Mouse (Mus musculus): ENCODE measurements around the gene Pkmyt1. TPM values are rescaled to one million over a fixed set of nuclear protein-coding genes. Genes with fewer than 3 reads are reported as not detected.
A peak's percentile ranks its signal among the peaks of the same experiment; 100 is the strongest.

The Pkmyt1 gene
- polyA plus RNA-seq, 1 experiment from 2014 or later = 28.8 TPM

- peak overlapping the region; percentile 98; the same call in 1 of the 2 replicates for H3K4me2 ChIP-seq
- no peak overlapping the region for H3K4me3 ChIP-seq (replicated peaks)
- H3K4me1 ChIP-seq (replicated peaks) = peaks cover 65% of the 10 kb centered on the region
- ATAC-seq (ENCODE audit: insufficient read depth) = no peak
- no peak overlapping the region for H3K9ac ChIP-seq
- 44% methylated on average over 38 of the region's 38 CpGs for WGBS (ENCODE audit: insufficient replicate concordance)
- H3K27me3 ChIP-seq = peaks cover 94% of the 10 kb centered on the region
- H3K27ac ChIP-seq (replicated peaks) = no peak overlapping the region
- no peaks in the 10 kb centered on the region for H3K9me3 ChIP-seq (replicated peaks)
- peaks cover 9% of the 10 kb centered on the region; the same call in 1 of the 2 replicates for H3K36me3 ChIP-seq (replicated peaks)
These were observed 15.4 kb downstream of the Pkmyt1 start for GRCm38 (mm10) chr17:23741359-23742209.

- Histone ChIP-seq H3K4me2 (peak overlapping the region; percentile 15), H3K4me1 (replicated peaks) (peaks cover 65% of the 10 kb centered on the region), H3K27me3 (peaks cover 100% of the 10 kb centered on the region), H3K27ac (replicated peaks) (no peak overlapping the region), H3K36me3 (replicated peaks) (peaks cover 2% of the 10 kb centered on the region; the same call in 1 of the 2 replicates), H3K4me3 (replicated peaks) (0 out of 2 replicates have a peak overlapping the region, but pooled peaks have one; percentile 7), H3K9ac (no peak overlapping the region), H3K9me3 (replicated peaks) (no peaks in the 10 kb centered on the region)
- no peak for ATAC-seq (ENCODE audit: insufficient read depth)
- WGBS (ENCODE audit: insufficient replicate concordance) = 9% methylated on average over 44 of the region's 44 CpGs
These were observed 16.2 kb downstream of the Pkmyt1 start for GRCm38 (mm10) chr17:23742210-23742793.

DNA sequence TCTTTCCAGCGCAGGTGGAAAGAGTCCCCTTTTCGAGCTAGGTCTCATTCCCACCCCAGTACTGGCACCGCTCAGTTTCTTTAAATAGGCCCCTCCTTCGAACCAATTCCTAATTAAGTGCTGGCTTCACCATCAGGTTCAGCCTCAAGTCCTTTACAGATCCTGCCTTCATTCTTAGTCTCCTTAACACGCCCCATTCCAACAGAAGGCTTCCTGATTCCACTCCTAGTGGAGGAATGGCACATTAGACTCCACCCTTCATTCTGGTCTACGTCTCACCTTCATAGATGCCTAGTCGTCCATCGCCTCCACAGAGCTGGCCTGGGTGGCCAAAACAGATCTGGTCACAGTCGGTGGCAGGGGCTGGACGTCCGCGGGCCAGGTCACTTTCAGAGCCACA lies 16.8 kb downstream of the Pkmyt1 start:
- Histone ChIP-seq H3K27ac (replicated peaks) (no peak overlapping the region), H3K36me3 (replicated peaks) (no peaks in the 10 kb centered on the region), H3K9me3 (replicated peaks) (no peaks in the 10 kb centered on the region), H3K4me2 (peak overlapping the region; percentile 15; the same call in 1 of the 2 replicates), H3K9ac (no peak overlapping the region), H3K4me1 (replicated peaks) (peaks cover 63% of the 10 kb centered on the region), H3K4me3 (replicated peaks) (no peak overlapping the region), H3K27me3 (peaks cover 100% of the 10 kb centered on the region)
- ATAC-seq (ENCODE audit: insufficient read depth) = no peak
- 49% methylated on average over 12 of the region's 12 CpGs for WGBS (ENCODE audit: insufficient replicate concordance)

GRCm38 (mm10) chr17:23744076-23744475 lies 17.9 kb downstream of the Pkmyt1 start:
- Histone ChIP-seq H3K4me2 (no peak overlapping the region), H3K27ac (replicated peaks) (no peak overlapping the region), H3K36me3 (replicated peaks) (no peaks in the 10 kb centered on the region), H3K4me1 (replicated peaks) (peaks cover 54% of the 10 kb centered on the region), H3K4me3 (replicated peaks) (no peak overlapping the region), H3K9ac (no peak overlapping the region), H3K27me3 (peaks cover 99% of the 10 kb centered on the region), H3K9me3 (replicated peaks) (no peaks in the 10 kb centered on the region)
- WGBS (ENCODE audit: insufficient replicate concordance) = 19% methylated on average over 8 of the region's 8 CpGs
- no peak for ATAC-seq (ENCODE audit: insufficient read depth)

DNA sequence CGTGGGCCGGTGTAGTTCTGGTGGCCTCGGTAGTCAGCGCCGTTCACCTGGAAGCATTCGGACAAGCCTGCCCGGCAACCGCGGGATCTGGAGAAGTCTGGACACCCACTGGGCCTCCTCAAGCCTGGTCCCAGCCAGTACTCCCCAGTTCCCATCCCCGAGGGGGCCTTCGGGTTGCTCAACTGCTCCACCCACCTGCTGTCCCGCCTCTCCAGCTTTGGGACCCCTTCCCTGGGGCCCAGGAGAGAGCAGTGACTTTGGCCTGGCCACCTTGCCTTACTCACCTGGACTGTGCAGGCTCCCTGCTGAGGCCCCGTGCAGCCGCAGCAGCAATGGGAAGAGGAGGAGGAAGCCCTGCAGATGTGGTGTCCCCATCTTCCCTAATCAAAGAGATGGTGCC lies 18.5 kb downstream of the Pkmyt1 start:
- Histone ChIP-seq H3K4me1 (replicated peaks) (peaks cover 52% of the 10 kb centered on the region), H3K9ac (no peak overlapping the region), H3K27me3 (peaks cover 93% of the 10 kb centered on the region), H3K27ac (replicated peaks) (no peak overlapping the region), H3K4me3 (replicated peaks) (no peak overlapping the region), H3K9me3 (replicated peaks) (no peaks in the 10 kb centered on the region), H3K36me3 (replicated peaks) (no peaks in the 10 kb centered on the region), H3K4me2 (no peak overlapping the region)
- no peak for ATAC-seq (ENCODE audit: insufficient read depth)
- WGBS (ENCODE audit: insufficient replicate concordance) = 6% methylated on average over 14 of the region's 14 CpGs

- ATAC-seq (ENCODE audit: insufficient read depth) = no peak
- H3K9ac ChIP-seq = no peak within 1 kb of the TSS
- H3K4me3 ChIP-seq (replicated peaks) = peak within 1 kb of the TSS; percentile 17
- WGBS (ENCODE audit: insufficient replicate concordance) = 2% methylated on average over 45 of the region's 45 CpGs
- peaks cover 84% of the 10 kb centered on the region for H3K27me3 ChIP-seq
- H3K4me1 ChIP-seq (replicated peaks) = peaks cover 43% of the 10 kb centered on the region
- H3K36me3 ChIP-seq (replicated peaks) = no peaks in the 10 kb centered on the region
- H3K4me2 ChIP-seq = peak within 1 kb of the TSS; percentile 42
- no peak within 1 kb of the TSS for H3K27ac ChIP-seq (replicated peaks)
- no peaks in the 10 kb centered on the region for H3K9me3 ChIP-seq (replicated peaks)
These were observed 19.4 kb downstream of the Pkmyt1 start, which contains the start of gene Kremen2 for GRCm38 (mm10) chr17:23745301-23746251. TSS of gene Kremen2 (minus strand) at chr17:23745833.

GRCm38 (mm10) chr17:23746311-23746710 lies 20.2 kb downstream of the Pkmyt1 start:
- Histone ChIP-seq H3K9me3 (replicated peaks) (no peaks in the 10 kb centered on the region), H3K4me1 (replicated peaks) (peaks cover 36% of the 10 kb centered on the region), H3K9ac (no peak overlapping the region), H3K4me2 (no peak overlapping the region; the same call in 1 of the 2 replicates), H3K27me3 (peaks cover 77% of the 10 kb centered on the region), H3K4me3 (replicated peaks) (no peak overlapping the region), H3K36me3 (replicated peaks) (no peaks in the 10 kb centered on the region), H3K27ac (replicated peaks) (no peak overlapping the region)
- WGBS (ENCODE audit: insufficient replicate concordance) = 9% methylated on average over 12 of the region's 12 CpGs
- no peak for ATAC-seq (ENCODE audit: insufficient read depth)

- Histone ChIP-seq H3K9ac (no peak overlapping the region), H3K27me3 (peaks cover 72% of the 10 kb centered on the region), H3K4me3 (replicated peaks) (no peak overlapping the region), H3K4me1 (replicated peaks) (peaks cover 31% of the 10 kb centered on the region), H3K9me3 (replicated peaks) (no peaks in the 10 kb centered on the region), H3K36me3 (replicated peaks) (no peaks in the 10 kb centered on the region), H3K4me2 (no peak overlapping the region), H3K27ac (replicated peaks) (no peak overlapping the region)
- ATAC-seq (ENCODE audit: insufficient read depth) = no peak
- WGBS (ENCODE audit: insufficient replicate concordance) = 53% methylated on average over 3 of the region's 3 CpGs
These were observed 20.6 kb downstream of the Pkmyt1 start for GRCm38 (mm10) chr17:23746767-23747166.

DNA sequence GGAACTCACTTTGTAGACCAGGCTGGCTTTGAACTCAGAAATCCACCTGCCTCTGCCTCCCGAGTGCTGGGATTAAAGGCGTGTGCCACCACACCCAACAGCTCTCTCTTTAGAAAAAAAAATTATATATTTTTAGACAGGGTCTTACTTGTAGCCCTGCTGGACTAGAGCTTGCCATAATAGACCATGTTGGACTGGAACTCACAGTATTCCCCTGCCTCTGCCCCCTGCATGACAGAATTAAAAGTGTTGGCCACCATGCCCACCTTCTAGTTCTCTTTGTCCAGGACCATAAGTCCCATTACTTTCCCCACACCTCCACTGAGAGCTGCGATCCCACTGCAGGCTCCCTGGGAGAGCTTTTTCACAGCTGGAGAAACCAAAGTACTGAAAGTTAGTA lies 21.3 kb downstream of the Pkmyt1 start:
- no peak for ATAC-seq (ENCODE audit: insufficient read depth)
- Histone ChIP-seq H3K4me1 (replicated peaks) (peaks cover 24% of the 10 kb centered on the region), H3K9ac (no peak overlapping the region), H3K9me3 (replicated peaks) (no peaks in the 10 kb centered on the region), H3K4me3 (replicated peaks) (no peak overlapping the region), H3K27me3 (peaks cover 65% of the 10 kb centered on the region), H3K27ac (replicated peaks) (no peak overlapping the region), H3K36me3 (replicated peaks) (no peaks in the 10 kb centered on the region), H3K4me2 (no peak overlapping the region)
- WGBS (ENCODE audit: insufficient replicate concordance) = 58% methylated on average over 3 of the region's 3 CpGs

GRCm38 (mm10) chr17:23748026-23748425 lies 21.9 kb downstream of the Pkmyt1 start:
- Histone ChIP-seq H3K36me3 (replicated peaks) (no peaks in the 10 kb centered on the region), H3K4me2 (no peak overlapping the region), H3K9ac (no peak overlapping the region), H3K4me3 (replicated peaks) (no peak overlapping the region), H3K27me3 (peaks cover 60% of the 10 kb centered on the region), H3K4me1 (replicated peaks) (peaks cover 22% of the 10 kb centered on the region), H3K9me3 (replicated peaks) (no peaks in the 10 kb centered on the region), H3K27ac (replicated peaks) (no peak overlapping the region)
- 21% methylated on average over 6 of the region's 6 CpGs for WGBS (ENCODE audit: insufficient replicate concordance)
- no peak for ATAC-seq (ENCODE audit: insufficient read depth)

Data from liver, embryonic 15.5 days (tissue).